Mouse (Mus musculus) heart, postnatal 0 days (tissue): ENCODE measurements at regions not wholly inside any gene's neighbourhood (a gene's known extent, or its start where the extent isn't known, plus 50 kb on each side); places are given as distances from the start of the nearest gene placed in this dataset.

Source experiments
- CTCF ChIP-seq: IDR thresholded peaks from 2 replicates; pipeline ENCODE4 v1.5.1; 2016; ENCODE audit warnings: antibody characterized with exemption, control low read depth, low read depth
- EP300 ChIP-seq: IDR thresholded peaks from 2 replicates; pipeline ENCODE4 v1.6.1; 2016; ENCODE audit warnings: antibody characterized with exemption, low read depth

- no peak for TF ChIP-seq EP300
- no peak for TF ChIP-seq CTCF
These were observed 99.2 kb downstream of the Gm43517 start for GRCm38 (mm10) chr12:49484070-49484770.
